Mouse (Mus musculus): ENCODE results near the gene Amz2.

DNA sequence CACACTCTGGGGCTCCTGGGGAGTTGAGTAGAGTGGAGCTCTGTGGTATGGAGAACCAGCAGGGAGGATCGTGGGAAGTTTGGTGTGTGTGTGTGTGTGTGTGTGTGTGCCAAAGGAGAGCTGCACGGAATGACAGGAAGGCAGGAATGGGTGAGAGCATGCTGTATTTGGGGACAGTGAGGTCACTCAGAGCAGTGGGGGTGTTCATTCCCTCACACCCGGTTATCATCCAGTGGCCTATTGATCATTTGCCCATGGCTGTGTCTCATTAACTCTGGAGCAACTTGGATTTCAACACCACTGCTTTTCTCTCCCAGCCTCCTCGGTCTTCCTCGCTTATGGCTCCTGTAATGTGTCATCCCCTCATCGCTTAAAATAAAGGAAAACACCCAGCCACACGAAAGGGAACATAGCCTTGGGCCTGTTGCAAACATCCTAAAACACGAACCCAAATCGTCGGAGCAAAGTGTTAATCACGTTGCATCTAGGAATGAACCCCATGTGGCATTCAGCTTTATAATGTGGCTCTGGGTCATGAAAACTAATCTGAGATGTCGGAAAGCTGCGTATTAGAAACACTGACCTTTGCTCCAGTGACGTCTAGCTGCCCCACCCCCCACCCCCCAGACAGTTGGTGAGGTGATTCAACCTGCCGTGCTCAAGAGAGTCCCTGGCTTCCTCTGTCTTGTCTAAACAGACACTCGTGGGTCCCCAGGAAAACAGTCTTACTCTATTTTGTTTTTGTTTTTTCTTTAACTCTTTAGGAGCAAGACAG, 52.0 kb downstream of the Amz2 start:
- TF ChIP-seq CTCF (IDR thresholded peaks at IDR 0.05; ENCODE audit: borderline replicate concordance, control insufficient read depth, extremely low read depth, insufficient read depth, low read length, poor library complexity) = no peak
- TF ChIP-seq POLR2A (IDR thresholded peaks at IDR 0.05; ENCODE audit: control insufficient read depth, extremely low read depth, insufficient read depth, low read length, poor library complexity) = no peak

All from thymus, adult 2 months (tissue).